Comparison of ENCODE assay signal across 23 mouse cellular contexts in the genomic region with DNA sequence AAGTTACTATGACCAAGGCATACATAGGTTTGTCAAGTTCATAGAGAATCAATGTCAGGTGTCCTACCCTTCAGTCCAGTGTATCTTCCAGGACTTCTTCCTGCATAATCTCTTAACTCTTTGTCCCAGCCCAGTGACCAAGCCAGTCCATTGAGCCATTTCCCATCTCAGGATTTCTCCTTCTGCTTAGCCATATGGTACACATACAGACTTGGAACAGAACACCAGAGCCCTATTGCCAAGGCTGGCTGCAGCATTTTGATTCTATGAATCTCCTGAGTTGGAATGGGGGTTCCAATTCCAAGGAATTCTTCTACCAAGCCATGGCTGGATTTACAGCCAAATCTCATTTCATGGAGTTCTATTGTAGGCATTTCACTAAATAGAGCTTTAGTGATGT. TPM values are rescaled to one million over a fixed set of nuclear protein-coding genes. Genes with fewer than 3 reads are reported as not detected.
DNase-seq lines count a peak whose midpoint lies in the region; ATAC-seq lines count a peak whose summit lies in the region.
"Had no signal": no experiment of that assay in that cellular context is flagged by ENCODE, and none has a peak within 500 bp of the region (broad histone marks: within the 10 kb centered on the region; RNA-seq: fewer than 3 reads in every experiment).

No protein-coding gene starts in this region.

- no peaks in the 10 kb centered on the region for H3K36me3 ChIP-seq in intestine, embryonic 16.5 days (ENCODE audit: control insufficient read depth, insufficient read depth, low read length)
- H3K36me3 ChIP-seq in midbrain, embryonic 10.5 days = no peaks in the 10 kb centered on the region
- H3K36me3 ChIP-seq: embryonic facial prominence, embryonic 12.5 days; forebrain, embryonic 15.5 days; G1E; heart, embryonic 13.5 days; hindbrain, embryonic 15.5 days had no signal

- no peak for DNase-seq in cerebellum, postnatal 4 days (ENCODE audit: low spot score in 2 of 2)
- DNase-seq in cerebellum, adult 18-20 months = peak; percentile 42
- peak; percentile 51 for DNase-seq in cerebellum, adult 9-11 months
- DNase-seq in cerebellum, postnatal 36 days = peak; percentile 32 to 47
- DNase-seq in midbrain, embryonic 10.5 days (ENCODE audit: low spot score) = no peak
- DNase-seq in right cerebral cortex, postnatal 4 days = no peak
- DNase-seq: adrenal gland, adult 2 months; adrenal gland, postnatal 25 days; B cell, adult 2 months; embryo, embryonic 11 days; gastrocnemius, postnatal 14 days; heart, postnatal 36 days; kidney, adult 11 months; kidney, adult 9 months had no signal

- H3K4me2 ChIP-seq in intestine, embryonic 16.5 days (ENCODE audit: low read depth, low read length) = no peak overlapping the region
- H3K4me2 ChIP-seq: embryonic facial prominence, embryonic 12.5 days; forebrain, embryonic 15.5 days; heart, embryonic 13.5 days; hindbrain, embryonic 15.5 days had no signal

- H3K27me3 ChIP-seq in intestine, embryonic 16.5 days (replicated peaks; ENCODE audit: control insufficient read depth, insufficient read depth, low read length) = no peaks in the 10 kb centered on the region
- H3K27me3 ChIP-seq in midbrain, embryonic 10.5 days (ENCODE audit: low read depth, poor library complexity, severe bottlenecking) = no peaks in the 10 kb centered on the region
- H3K27me3 ChIP-seq: embryonic facial prominence, embryonic 12.5 days; forebrain, embryonic 15.5 days; heart, embryonic 13.5 days; hindbrain, embryonic 15.5 days; Patski had no signal

- H3K9ac ChIP-seq in intestine, embryonic 16.5 days (ENCODE audit: low read depth, low read length) = no peak overlapping the region
- H3K9ac ChIP-seq: embryonic facial prominence, embryonic 12.5 days; forebrain, embryonic 15.5 days; heart, embryonic 13.5 days; hindbrain, embryonic 15.5 days had no signal

- no peaks in the 10 kb centered on the region for H3K9me3 ChIP-seq in intestine, embryonic 16.5 days (ENCODE audit: control insufficient read depth, low read length)
- H3K9me3 ChIP-seq in midbrain, embryonic 10.5 days (replicated peaks) = no peaks in the 10 kb centered on the region
- H3K9me3 ChIP-seq: embryonic facial prominence, embryonic 12.5 days; forebrain, embryonic 15.5 days; G1E; heart, embryonic 13.5 days; hindbrain, embryonic 15.5 days had no signal

- H3K27ac ChIP-seq in intestine, embryonic 16.5 days (ENCODE audit: low read length) = no peak overlapping the region
- no peak overlapping the region for H3K27ac ChIP-seq in midbrain, embryonic 10.5 days (replicated peaks)
- H3K27ac ChIP-seq: embryonic facial prominence, embryonic 12.5 days; forebrain, embryonic 15.5 days; heart, embryonic 13.5 days; hindbrain, embryonic 15.5 days had no signal

- H3K4me3 ChIP-seq in intestine, embryonic 16.5 days (ENCODE audit: low read length) = no peak overlapping the region
- no peak overlapping the region for H3K4me3 ChIP-seq in midbrain, embryonic 10.5 days
- H3K4me3 ChIP-seq: embryonic facial prominence, embryonic 12.5 days; forebrain, embryonic 15.5 days; heart, embryonic 13.5 days; hindbrain, embryonic 15.5 days had no signal

- peaks cover 6% of the 10 kb centered on the region for H3K4me1 ChIP-seq in intestine, embryonic 16.5 days (ENCODE audit: control insufficient read depth, insufficient read depth, low read length)
- H3K4me1 ChIP-seq in midbrain, embryonic 10.5 days = peaks cover 5% of the 10 kb centered on the region; the same call in 1 of the 2 replicates
- H3K4me1 ChIP-seq: forebrain, embryonic 15.5 days; hindbrain, embryonic 15.5 days had no signal

- ATAC-seq in cerebellum, adult (ENCODE audit: insufficient number of reproducible peaks, low FRiP score, low TSS enrichment) = peak; percentile 86
- no peak for ATAC-seq in intestine, embryonic 16.5 days
- ATAC-seq: CD4-positive, CD25-positive, alpha-beta regulatory T cell, adult 4 months; forebrain, embryonic 15.5 days; Patski had no signal

RNA-seq across cellular contexts. Expression of a gene that starts 10.8 kb away (rescaled TPM):
- 14.6 and 18.0 TPM in 2 replicates for polyA plus RNA-seq in intestine, embryonic 16.5 days (2015; fragmentation: Nextera tagmentation; extraction: Ambion mirVana)
- 9.8 and 10.6 TPM in 2 replicates for polyA plus RNA-seq in midbrain, embryonic 10.5 days (2016; fragmentation: Nextera tagmentation; extraction: Ambion mirVana)
- polyA plus RNA-seq: G1E had no signal

Comparison
In these comparisons a context has a peak if more than half of its experiments do, and no peak if none do; other contexts are left out.
1. DNase-seq: peak in cerebellum, adult 18-20 months (2 of 2), cerebellum, adult 9-11 months (single experiment) and cerebellum, postnatal 36 days (2 of 2); none in cerebellum, postnatal 4 days (0 of 2), midbrain, embryonic 10.5 days (single experiment) and right cerebral cortex, postnatal 4 days (single experiment).